Mouse (Mus musculus) adrenal gland, postnatal 4 days (tissue): ENCODE results near the gene Tmem163. TPM values are rescaled to one million over a fixed set of nuclear protein-coding genes. Genes with fewer than 3 reads are reported as not detected.

ENCODE experiments used
- DNase-seq, 2 experiments: peaks; one replicate each; pipeline ENCODE4 v3.0.0; 2021 to 2022; ENCODE audit warnings: low spot score in 2 of 2, mixed read lengths in 2 of 2
- total RNA-seq, 2 experiments: library from RNA; stranded (reverse); gene quantifications; 2 replicates each; pipeline ENCODE4 v1.2.3; 2021

The Tmem163 gene
- total RNA-seq, 2 experiments from 2014 or later = 1.0 to 1.1 TPM

GRCm38 (mm10) chr1:127661118-127662012, 18.0 kb downstream of the Tmem163 start:
- DNase-seq = no peak

DNA sequence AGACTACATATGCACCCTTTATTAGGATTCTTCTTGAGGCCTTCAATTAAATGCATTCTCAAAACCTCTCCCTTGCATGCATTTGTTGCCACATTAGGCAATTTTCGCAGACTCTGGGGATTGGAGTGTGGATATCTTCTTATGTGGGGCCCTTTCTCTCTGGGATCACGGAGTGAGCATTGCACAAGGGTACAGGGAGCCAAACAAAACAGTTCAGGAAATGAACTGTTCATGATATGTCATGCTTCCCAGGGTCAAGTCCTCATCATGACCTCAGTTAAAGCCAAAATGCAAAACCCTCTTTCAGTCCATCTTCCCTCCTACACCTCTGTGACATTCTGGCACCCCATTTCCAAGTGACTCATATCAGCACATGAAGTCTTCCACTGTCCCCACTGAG, 27.8 kb downstream of the Tmem163 start:
- DNase-seq = no peak

GRCm38 (mm10) chr1:127642976-127643769, 36.2 kb downstream of the Tmem163 start:
- no peak for DNase-seq

DNA sequence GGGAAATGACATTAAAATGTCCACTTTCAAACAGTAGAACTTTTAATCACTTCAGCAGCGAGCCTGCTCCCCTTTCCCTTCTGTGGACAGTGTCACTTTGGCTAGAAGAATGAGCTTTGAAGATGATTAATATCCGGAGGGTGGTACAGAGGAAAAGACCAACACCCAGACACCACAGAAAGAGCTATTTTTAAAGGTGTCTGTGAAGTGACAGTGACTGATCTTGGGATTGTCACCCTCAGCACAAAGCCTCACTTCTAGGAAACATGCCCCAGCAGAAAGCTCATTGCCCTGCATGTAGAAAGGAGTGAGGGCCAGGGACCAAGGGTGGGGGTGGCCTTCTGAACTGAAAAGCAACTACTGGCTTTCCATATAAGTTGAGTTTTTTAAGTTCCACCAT, 41.4 kb downstream of the Tmem163 start:
- DNase-seq = no peak

DNA sequence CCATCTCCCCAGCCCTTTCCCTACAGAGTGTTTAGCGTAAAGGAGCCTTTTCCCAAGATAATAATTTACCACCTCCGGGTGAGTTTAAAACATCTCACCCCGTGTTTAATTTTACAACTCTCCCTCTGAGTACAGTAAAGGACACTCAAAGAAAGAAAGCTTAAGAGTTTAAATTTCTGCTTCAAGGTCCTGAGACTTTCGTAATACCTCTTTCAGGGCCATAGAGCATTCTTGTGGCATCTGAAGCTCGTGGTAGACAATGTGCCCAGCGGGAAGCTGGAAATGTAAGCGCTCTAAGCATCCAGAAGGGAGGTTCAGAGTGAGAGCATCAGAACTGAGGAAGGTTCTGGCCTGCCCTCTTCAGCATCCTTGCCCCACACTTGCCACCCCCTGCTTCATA, 52.2 kb downstream of the Tmem163 start:
- DNase-seq = no peak

DNA sequence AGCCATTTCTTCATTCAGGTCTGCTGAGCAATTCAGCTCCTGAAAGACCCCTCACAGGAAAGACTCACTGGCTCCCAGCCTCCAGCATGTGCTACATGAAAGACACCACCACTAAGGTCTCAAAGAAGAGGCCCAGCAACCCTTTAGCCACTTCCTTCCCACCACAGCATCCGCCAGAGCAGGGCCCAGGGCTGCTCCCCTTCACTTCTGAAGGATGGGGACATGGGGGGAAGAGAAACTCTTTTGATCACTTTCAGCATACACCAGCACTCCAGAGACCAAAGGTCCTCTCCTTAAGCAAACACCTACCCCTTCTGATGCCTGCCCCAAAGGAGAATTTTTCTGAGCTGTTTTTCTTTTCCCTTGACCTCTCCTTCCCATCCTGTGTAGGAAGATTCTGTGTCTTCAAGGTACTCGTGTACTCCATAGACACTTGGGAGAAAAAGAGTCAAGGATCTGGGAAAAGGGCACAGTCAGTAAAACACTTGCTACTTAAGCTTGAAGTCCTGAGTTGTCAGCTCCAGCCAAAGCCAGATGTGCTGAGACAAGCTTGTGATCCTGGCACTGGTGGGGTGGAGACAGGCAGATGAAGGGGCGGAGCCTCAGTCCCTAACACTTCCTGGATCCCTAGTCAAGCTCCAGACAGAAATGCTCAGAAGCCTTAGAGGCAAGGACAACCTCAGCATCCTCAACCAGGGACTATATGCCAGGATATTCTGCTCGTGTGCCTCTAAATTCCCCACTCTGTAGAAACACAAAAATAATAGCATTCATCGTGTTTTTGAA, 53.6 kb downstream of the Tmem163 start:
- DNase-seq = no peak

DNA sequence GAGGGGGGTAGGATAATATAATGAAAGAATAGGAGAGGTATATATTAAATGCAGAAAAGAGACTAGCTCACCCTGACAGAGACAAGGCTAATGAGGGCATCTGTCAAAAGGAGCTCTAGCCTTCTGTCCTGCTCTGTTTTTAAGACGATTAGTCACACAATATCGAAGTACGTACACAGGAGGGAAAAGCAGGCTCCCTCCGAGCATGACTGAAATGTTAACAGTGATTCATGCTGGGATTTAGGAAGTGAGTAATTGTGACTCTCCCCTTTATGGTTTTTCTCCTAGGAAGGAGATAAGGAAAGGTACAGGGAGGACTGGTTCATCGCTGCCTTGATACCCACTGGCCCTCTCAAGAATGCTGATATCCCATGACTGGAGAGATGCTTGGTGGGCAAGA, 57.0 kb downstream of the Tmem163 start:
- DNase-seq = no peak

DNA sequence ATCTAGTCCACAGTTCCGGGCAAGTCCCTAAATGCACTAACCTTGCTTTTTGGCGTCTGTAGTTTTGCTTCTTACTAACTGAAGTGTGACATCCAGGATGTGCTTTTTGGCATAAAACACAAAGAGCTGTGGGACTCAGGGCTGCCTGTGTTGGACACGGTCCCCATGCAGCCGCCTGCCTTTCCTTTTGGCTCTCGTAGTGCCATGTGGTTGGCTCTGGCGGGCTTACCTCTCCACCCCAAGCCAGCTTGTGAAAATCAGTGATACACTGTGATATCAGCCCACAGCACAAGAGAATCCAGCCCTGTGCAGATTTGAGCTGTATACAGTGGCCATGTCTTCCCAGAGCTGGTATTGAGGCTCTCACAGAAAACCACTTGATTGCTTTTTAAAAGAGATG, 60.3 kb downstream of the Tmem163 start:
- no peak for DNase-seq

DNA sequence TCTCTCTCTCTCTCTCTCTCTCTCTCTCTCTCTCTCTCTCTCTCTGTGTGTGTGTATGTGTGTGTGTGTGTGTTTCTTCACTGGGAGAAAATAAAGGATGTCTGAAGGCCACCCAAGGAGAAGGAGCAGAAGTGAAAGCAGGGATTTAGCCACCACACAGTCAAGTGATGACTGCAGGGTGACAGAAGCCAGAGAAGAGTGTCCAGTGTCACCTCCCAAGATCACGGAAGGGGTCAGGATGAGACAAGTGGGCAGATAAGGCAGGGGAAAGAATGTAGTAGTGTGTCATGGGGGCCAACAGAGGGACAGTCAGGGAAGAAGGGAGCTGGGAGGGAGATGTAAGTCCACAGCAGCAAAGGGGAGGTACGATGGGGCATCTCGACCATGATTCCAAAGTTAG, 69.0 kb downstream of the Tmem163 start:
- DNase-seq = no peak

DNA sequence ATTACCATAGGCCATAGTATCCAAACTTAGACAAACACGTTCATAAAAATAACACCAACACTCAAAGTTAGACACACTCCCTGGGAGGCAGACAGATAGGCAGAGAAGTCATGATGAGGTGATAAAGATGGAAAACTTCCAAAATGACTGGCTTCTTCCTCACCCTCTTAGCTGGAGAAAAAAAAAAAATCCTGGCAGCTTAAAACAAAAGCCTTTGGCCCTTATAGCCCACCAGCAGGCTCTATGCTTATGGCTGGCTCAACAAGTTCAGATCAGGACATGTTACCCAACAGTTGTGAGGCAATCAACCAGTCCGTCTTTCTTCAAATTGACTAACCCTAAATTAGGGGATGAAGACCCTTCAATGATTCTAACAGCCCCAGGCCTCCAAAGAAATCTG, 69.5 kb downstream of the Tmem163 start:
- DNase-seq = no peak

DNA sequence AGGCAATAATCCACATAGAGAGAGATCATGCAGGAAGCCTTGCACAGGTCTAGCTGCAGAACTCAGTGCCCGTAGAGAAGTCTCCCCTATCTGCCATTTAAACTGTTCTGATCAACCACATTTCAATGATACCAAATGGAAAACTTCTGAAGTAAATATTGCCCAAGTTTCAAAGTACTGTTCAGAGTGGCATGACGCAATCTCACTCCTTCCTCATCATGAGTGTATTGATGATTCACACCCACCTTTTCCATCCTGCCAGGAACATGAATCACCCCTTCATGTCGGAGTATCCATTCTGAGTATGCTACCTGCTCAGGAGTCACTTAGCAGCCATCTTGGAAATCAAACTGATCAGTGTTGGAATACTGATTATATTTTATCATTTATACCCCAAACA, 71.0 kb downstream of the Tmem163 start:
- DNase-seq = no peak

DNA sequence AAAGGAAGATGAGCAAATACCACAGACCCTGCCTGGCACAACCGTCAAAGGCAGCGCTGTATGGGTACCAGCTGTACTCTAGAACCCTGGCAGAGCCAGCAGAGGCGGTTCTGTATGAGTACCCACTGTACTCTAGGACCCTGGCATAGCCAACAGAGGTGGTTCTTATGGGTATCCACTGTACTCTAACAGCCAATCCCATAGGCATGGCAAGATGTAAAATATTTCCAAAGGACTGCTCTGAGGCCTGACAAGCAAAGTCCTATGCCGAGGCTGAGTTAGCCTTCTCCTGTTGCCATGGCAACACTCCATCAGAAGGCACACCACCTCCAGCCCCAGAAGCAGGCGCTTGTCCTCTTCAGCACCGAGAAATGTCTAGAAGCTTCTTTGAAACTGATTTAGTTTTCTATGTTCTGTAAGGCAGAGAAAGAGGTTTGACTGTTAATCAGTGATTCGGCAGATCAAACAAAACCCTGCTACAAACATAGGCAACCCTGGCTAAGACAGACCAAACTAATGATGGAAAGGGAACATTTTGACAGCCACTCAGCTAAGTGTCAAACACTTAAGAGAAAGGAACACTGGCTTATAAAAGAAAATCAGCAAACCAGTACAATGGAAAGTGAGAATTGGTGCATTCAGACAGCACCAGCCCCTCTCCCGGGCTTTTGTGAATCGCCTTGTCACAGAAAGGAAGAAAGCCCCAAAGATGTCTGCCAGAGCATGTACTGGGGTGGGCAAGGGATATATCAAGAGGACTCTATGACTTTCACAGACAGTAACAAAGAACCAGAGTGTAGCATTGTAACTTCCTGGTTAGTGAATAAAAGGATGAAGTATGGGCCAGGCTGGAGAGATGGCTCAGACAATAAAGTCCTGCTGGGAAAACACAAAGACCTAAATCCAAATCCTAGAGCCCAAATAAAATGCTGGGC, 75.4 kb downstream of the Tmem163 start:
- no peak for DNase-seq

GRCm38 (mm10) chr1:127596143-127596542, 83.2 kb downstream of the Tmem163 start:
- DNase-seq = no peak

- no peak for DNase-seq
These were observed 83.6 kb downstream of the Tmem163 start for GRCm38 (mm10) chr1:127595735-127596134.

DNA sequence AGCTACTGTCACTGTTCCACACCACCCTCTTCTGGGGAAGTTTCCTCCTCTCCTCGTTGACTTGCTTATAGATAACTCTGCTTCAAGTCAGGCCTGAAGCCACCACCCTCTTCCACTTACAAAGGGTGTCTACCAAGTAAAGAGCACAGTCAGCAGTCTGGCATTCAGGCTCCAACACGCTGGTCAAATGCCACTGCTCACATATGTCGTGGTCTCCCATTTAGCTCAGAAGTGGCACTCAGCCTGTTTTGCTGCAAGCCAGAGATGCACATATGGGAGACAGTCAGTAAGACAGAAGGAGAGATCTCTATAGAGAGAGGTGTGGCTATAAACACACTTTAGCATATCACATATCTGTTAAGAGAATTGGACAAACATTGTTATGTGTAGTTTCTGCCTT, 89.8 kb downstream of the Tmem163 start:
- DNase-seq = no peak

GRCm38 (mm10) chr1:127587071-127587470, 92.3 kb downstream of the Tmem163 start:
- DNase-seq = no peak

- no peak for DNase-seq
These were observed 93.2 kb downstream of the Tmem163 start for GRCm38 (mm10) chr1:127586156-127586555.

- no peak for DNase-seq
These were observed 101.4 kb downstream of the Tmem163 start for GRCm38 (mm10) chr1:127577981-127578380.

DNA sequence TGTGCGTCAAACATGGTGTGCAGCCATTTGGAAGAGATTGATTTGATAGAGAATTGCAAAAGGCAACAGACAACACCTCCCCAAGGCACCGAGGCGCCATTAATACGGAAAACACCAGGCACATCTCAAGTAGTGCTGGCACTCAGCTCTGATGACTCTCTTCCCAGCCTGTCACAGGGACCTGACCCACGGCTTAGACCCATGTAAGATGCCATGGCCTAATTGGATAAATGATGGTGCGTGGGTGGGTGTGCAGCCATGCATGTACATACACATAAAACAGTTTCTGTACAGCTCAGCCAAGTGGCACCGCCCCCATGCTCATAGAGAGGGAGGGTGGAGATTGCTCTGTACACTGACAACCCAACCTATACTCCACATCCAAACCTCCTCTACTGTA, 102.3 kb downstream of the Tmem163 start:
- DNase-seq = no peak

DNA sequence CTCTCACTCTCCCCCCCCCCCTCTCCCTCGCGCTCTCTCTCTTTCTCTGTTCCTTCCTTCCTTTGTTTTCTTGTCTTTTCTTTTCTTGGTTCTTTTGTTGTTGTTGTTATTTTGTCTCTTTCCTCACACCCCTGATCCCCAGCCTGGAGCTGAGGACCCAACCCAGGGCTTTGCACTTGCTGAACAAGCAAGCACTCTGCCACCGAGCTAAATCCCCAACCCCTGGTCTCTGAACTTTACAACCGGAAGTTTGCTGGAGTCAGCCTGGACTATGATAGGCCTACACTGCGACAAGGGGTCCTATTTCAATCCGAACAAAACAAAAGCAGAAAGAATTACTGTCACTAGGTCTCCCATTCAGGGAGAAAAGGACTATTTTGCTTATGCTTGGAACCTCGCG, 102.8 kb downstream of the Tmem163 start:
- no peak for DNase-seq
